Mouse (Mus musculus): ENCODE data around the gene Ankrd7. TPM values are rescaled to one million over a fixed set of nuclear protein-coding genes. Genes with fewer than 3 reads are reported as not detected.

Gene Ankrd7
- polyA plus RNA-seq, 1 experiment: not detected

- no peaks in the 10 kb centered on the region for H3K27me3 ChIP-seq (ENCODE audit: control insufficient read depth, insufficient read depth, insufficient read length)
- no peaks in the 10 kb centered on the region for H3K36me3 ChIP-seq (ENCODE audit: control insufficient read depth, insufficient read depth)
- no peak overlapping the region for H3K4me3 ChIP-seq (ENCODE audit: insufficient read depth, poor library complexity, severe bottlenecking)
- H3K79me2 ChIP-seq (ENCODE audit: control insufficient read depth, insufficient read depth): no peaks in the 10 kb centered on the region
- no peaks in the 10 kb centered on the region for H3K79me3 ChIP-seq (ENCODE audit: low read depth)
- TF ChIP-seq USF1 (IDR thresholded peaks at IDR 0.05; ENCODE audit: low read depth) (no peak), MYOG (IDR thresholded peaks at IDR 0.05; ENCODE audit: control insufficient read depth, extremely low read depth, insufficient read length) (no peak)
- no peak overlapping the region for H3ac ChIP-seq (ENCODE audit: control insufficient read depth, insufficient read length, low read depth)
These were observed 41.1 kb downstream of the Ankrd7 start for GRCm38 (mm10) chr6:18907173-18907572.

GRCm38 (mm10) chr6:18913179-18913578 lies 47.1 kb downstream of the Ankrd7 start:
- Histone ChIP-seq H3K4me3 (ENCODE audit: insufficient read depth, poor library complexity, severe bottlenecking) (no peak overlapping the region), H3ac (ENCODE audit: control insufficient read depth, insufficient read length, low read depth) (no peak overlapping the region), H3K36me3 (ENCODE audit: control insufficient read depth, insufficient read depth) (no peaks in the 10 kb centered on the region), H3K79me2 (ENCODE audit: control insufficient read depth, insufficient read depth) (no peaks in the 10 kb centered on the region), H3K79me3 (ENCODE audit: low read depth) (no peaks in the 10 kb centered on the region), H3K27me3 (ENCODE audit: control insufficient read depth, insufficient read depth, insufficient read length) (no peaks in the 10 kb centered on the region)
- TF ChIP-seq USF1 (IDR thresholded peaks at IDR 0.05; ENCODE audit: low read depth) (no peak), FOSL1 (IDR thresholded peaks at IDR 0.05; ENCODE audit: insufficient read depth, low read length, poor library complexity, severe bottlenecking) (no peak), CTCF (IDR thresholded peaks at IDR 0.05; ENCODE audit: control insufficient read depth, insufficient read depth, insufficient read length) (no peak), CEBPB (IDR thresholded peaks at IDR 0.05; ENCODE audit: low read depth) (no peak)

DNA sequence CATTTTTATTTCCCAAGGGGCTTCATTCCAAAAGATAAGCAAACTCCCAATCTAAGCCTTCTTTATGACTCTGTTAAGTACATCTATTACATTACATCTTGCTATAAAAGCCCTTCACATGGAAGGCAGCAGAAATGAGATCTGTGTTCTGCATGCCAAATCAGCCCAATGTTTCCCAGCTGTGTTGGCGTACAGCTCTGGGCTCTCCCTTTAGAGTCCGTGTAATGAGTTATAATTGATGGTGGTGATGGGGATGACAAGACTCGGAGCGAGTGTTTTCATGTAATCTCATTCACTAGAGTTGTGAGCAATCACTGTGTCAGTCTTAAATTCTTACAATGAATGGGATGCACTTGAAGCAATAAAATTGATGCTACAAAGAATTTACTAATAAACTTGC lies 49.9 kb downstream of the Ankrd7 start:
- Histone ChIP-seq H3ac (ENCODE audit: control insufficient read depth, insufficient read length, low read depth) (no peak overlapping the region), H3K27me3 (ENCODE audit: control insufficient read depth, insufficient read depth, insufficient read length) (no peaks in the 10 kb centered on the region), H3K4me3 (ENCODE audit: insufficient read depth, poor library complexity, severe bottlenecking) (no peak overlapping the region), H3K36me3 (ENCODE audit: control insufficient read depth, insufficient read depth) (no peaks in the 10 kb centered on the region), H3K79me2 (ENCODE audit: control insufficient read depth, insufficient read depth) (no peaks in the 10 kb centered on the region), H3K79me3 (ENCODE audit: low read depth) (no peaks in the 10 kb centered on the region)
- no peak for TF ChIP-seq MAX (IDR thresholded peaks at IDR 0.05)
- TF ChIP-seq CTCF (IDR thresholded peaks at IDR 0.05; ENCODE audit: control insufficient read depth, insufficient read depth, insufficient read length): no peak
- no peak for TF ChIP-seq CEBPB (IDR thresholded peaks at IDR 0.05; ENCODE audit: low read depth)
- TF ChIP-seq USF1 (IDR thresholded peaks at IDR 0.05; ENCODE audit: low read depth): no peak
- TF ChIP-seq FOSL1 (IDR thresholded peaks at IDR 0.05; ENCODE audit: insufficient read depth, low read length, poor library complexity, severe bottlenecking): no peak
- no peak for TF ChIP-seq MYOD1 (IDR thresholded peaks at IDR 0.05; ENCODE audit: control insufficient read depth, insufficient read length, low read depth)
- TF ChIP-seq MYOG (IDR thresholded peaks at IDR 0.05; ENCODE audit: control insufficient read depth, extremely low read depth, insufficient read length): no peak

GRCm38 (mm10) chr6:18916471-18916870 lies 50.4 kb downstream of the Ankrd7 start:
- Histone ChIP-seq H3K4me3 (ENCODE audit: insufficient read depth, poor library complexity, severe bottlenecking) (no peak overlapping the region), H3ac (ENCODE audit: control insufficient read depth, insufficient read length, low read depth) (no peak overlapping the region), H3K79me2 (ENCODE audit: control insufficient read depth, insufficient read depth) (no peaks in the 10 kb centered on the region), H3K27me3 (ENCODE audit: control insufficient read depth, insufficient read depth, insufficient read length) (no peaks in the 10 kb centered on the region), H3K79me3 (ENCODE audit: low read depth) (no peaks in the 10 kb centered on the region), H3K36me3 (ENCODE audit: control insufficient read depth, insufficient read depth) (no peaks in the 10 kb centered on the region)
- TF ChIP-seq MYOG (IDR thresholded peaks at IDR 0.05; ENCODE audit: control insufficient read depth, extremely low read depth, insufficient read length): no peak
- TF ChIP-seq MAX (IDR thresholded peaks at IDR 0.05): no peak
- TF ChIP-seq CEBPB (IDR thresholded peaks at IDR 0.05; ENCODE audit: low read depth): no peak
- TF ChIP-seq FOSL1 (IDR thresholded peaks at IDR 0.05; ENCODE audit: insufficient read depth, low read length, poor library complexity, severe bottlenecking): no peak
- TF ChIP-seq MYOD1 (IDR thresholded peaks at IDR 0.05; ENCODE audit: control insufficient read depth, insufficient read length, low read depth): no peak
- no peak for TF ChIP-seq CTCF (IDR thresholded peaks at IDR 0.05; ENCODE audit: control insufficient read depth, insufficient read depth, insufficient read length)
- TF ChIP-seq USF1 (IDR thresholded peaks at IDR 0.05; ENCODE audit: low read depth): no peak

Other genes with a start within 250 kb of the Ankrd7 start
- gene Lsm8, start 17.7 kb upstream of the Ankrd7 start, polyA plus RNA-seq (2012; fragmentation: generic; extraction: Trizol): 87.2 TPM